Mouse (Mus musculus) MEL (cell line): ENCODE data around the gene Ccdc138. TPM values are rescaled to one million over a fixed set of nuclear protein-coding genes. Genes with fewer than 3 reads are reported as not detected.

ENCODE experiments used
- DNase-seq: peaks from one replicate; pipeline ENCODE4 v3.0.0; 2011; ENCODE audit warnings: low read depth, low spot score
- H3K27ac ChIP-seq: 2 replicates; pipeline ENCODE4 v1.5.1; 2012; ENCODE audit warnings: low read depth, mild to moderate bottlenecking, control low read depth, low read length, moderate library complexity; ENCODE audit not compliant: control insufficient read depth
- H3K27me3 ChIP-seq, 2 experiments: fragments of 150-350 bp in 1 of 2; sonication (generic) in 1 of 2; 2 replicates each; pipeline ENCODE4 v1.6.1; 2012; ENCODE audit warnings: low read length in 2 of 2, mild to moderate bottlenecking in 2 of 2, improper control_type of control experiment in 1 of 2, moderate library complexity in 1 of 2; ENCODE audit not compliant: insufficient read depth in 2 of 2, control insufficient read depth in 1 of 2
- H3K36me3 ChIP-seq, 2 experiments: 2 replicates each; pipeline ENCODE4 v1.6.1; 2012 to 2014; ENCODE audit warnings: low read length in 2 of 2, improper control_type of control experiment in 1 of 2, inconsistent platforms in 1 of 2, mild to moderate bottlenecking in 1 of 2; ENCODE audit not compliant: insufficient read depth in 2 of 2, control insufficient read depth in 1 of 2
- H3K4me1 ChIP-seq, 2 experiments: fragments of 150-350 bp in 1 of 2; sonication (generic) in 1 of 2; 2 replicates each; pipeline ENCODE4 v1.6.1; 2012; ENCODE audit warnings: low read length in 2 of 2, improper control_type of control experiment in 1 of 2, mild to moderate bottlenecking in 1 of 2; ENCODE audit not compliant: insufficient read depth in 2 of 2, control insufficient read depth in 1 of 2
- H3K4me3 ChIP-seq, 2 experiments: fragments of 150-350 bp in 1 of 2; sonication (generic) in 1 of 2; 2 replicates each; pipeline ENCODE4 v1.5.1; 2012; ENCODE audit warnings: low read depth in 2 of 2, low read length in 2 of 2, mild to moderate bottlenecking in 2 of 2, moderate library complexity in 2 of 2, control low read depth in 1 of 2, improper control_type of control experiment in 1 of 2; ENCODE audit not compliant: control insufficient read depth in 1 of 2, insufficient read depth in 1 of 2
- H3K79me2 ChIP-seq: 2 replicates; pipeline ENCODE4 v1.6.1; 2012; ENCODE audit warnings: mild to moderate bottlenecking, low read length, moderate library complexity; ENCODE audit not compliant: control insufficient read depth, poor library complexity, insufficient read depth
- H3K9ac ChIP-seq: 2 replicates; pipeline ENCODE4 v1.6.1; 2012; ENCODE audit warnings: low read depth, mild to moderate bottlenecking, control low read depth, low read length, moderate library complexity; ENCODE audit not compliant: control insufficient read depth, poor library complexity, severe bottlenecking
- H3K9me3 ChIP-seq: fragments of 150-350 bp; sonication (generic); replicated peaks from 2 replicates; pipeline ENCODE4 v1.6.1; 2012; ENCODE audit warnings: mild to moderate bottlenecking, low read length, improper control_type of control experiment, moderate library complexity; ENCODE audit not compliant: insufficient read depth
- BHLHE40 ChIP-seq: IDR thresholded peaks from 2 replicates; pipeline ENCODE4 v1.6.1; 2012; ENCODE audit warnings: low read depth, mild to moderate bottlenecking, inconsistent platforms, low read length, improper control_type of control experiment, borderline replicate concordance
- CHD1 ChIP-seq: IDR thresholded peaks from 2 replicates; pipeline ENCODE4 v1.6.1; 2012; ENCODE audit warnings: low read depth, mild to moderate bottlenecking, inconsistent platforms, low read length, improper control_type of control experiment
- CTCF ChIP-seq, 3 experiments: IDR thresholded peaks in 2 of 3; conservative IDR thresholded peaks in 1 of 3; 2 replicates each; pipeline ENCODE4 v1.5.1; 2011 to 2012; ENCODE audit warnings: low read length in 3 of 3, low read depth in 2 of 3, mild to moderate bottlenecking in 2 of 3, improper control_type of control experiment in 1 of 3, inconsistent platforms in 1 of 3, mixed read lengths in 1 of 3, moderate library complexity in 1 of 3; ENCODE audit not compliant: control insufficient read depth in 1 of 3, insufficient read depth in 1 of 3, poor library complexity in 1 of 3, severe bottlenecking in 1 of 3
- E2F4 ChIP-seq: IDR thresholded peaks from 2 replicates; pipeline ENCODE4 v1.6.1; 2011; ENCODE audit warnings: low read depth, low read length, improper control_type of control experiment, borderline replicate concordance
- ETS1 ChIP-seq: IDR thresholded peaks from 2 replicates; pipeline ENCODE4 v1.6.1; 2012; ENCODE audit warnings: low read depth, mild to moderate bottlenecking, inconsistent platforms, low read length, improper control_type of control experiment, moderate library complexity
- GABPA ChIP-seq: IDR thresholded peaks from 2 replicates; pipeline ENCODE4 v1.6.1; 2012; ENCODE audit warnings: low read depth, mild to moderate bottlenecking, inconsistent platforms, low read length, improper control_type of control experiment, moderate library complexity
- HCFC1 ChIP-seq: IDR thresholded peaks from 2 replicates; pipeline ENCODE4 v1.6.1; 2012; ENCODE audit warnings: low read depth, mild to moderate bottlenecking, inconsistent platforms, low read length, improper control_type of control experiment, moderate library complexity
- KAT2A ChIP-seq: conservative IDR thresholded peaks from 2 replicates; pipeline ENCODE4 v1.6.1; 2012; ENCODE audit warnings: low read depth, low read length, improper control_type of control experiment, inconsistent platforms
- NELFE ChIP-seq: IDR thresholded peaks from 2 replicates; pipeline ENCODE4 v1.6.1; 2011; ENCODE audit warnings: low read depth, low read length, improper control_type of control experiment
- NRF1 ChIP-seq: IDR thresholded peaks from 2 replicates; pipeline ENCODE4 v1.6.1; 2014; ENCODE audit warnings: low read depth, mild to moderate bottlenecking, inconsistent platforms, low read length, improper control_type of control experiment, moderate library complexity; ENCODE audit not compliant: poor library complexity, insufficient read depth, severe bottlenecking
- POLR2A ChIP-seq, 2 experiments: IDR thresholded peaks; 2 replicates each; pipeline ENCODE4 v1.6.1; 2011 to 2012; ENCODE audit warnings: low read length in 2 of 2, mild to moderate bottlenecking in 2 of 2, control low read depth in 1 of 2, improper control_type of control experiment in 1 of 2, low read depth in 1 of 2, moderate library complexity in 1 of 2; ENCODE audit not compliant: control insufficient read depth in 1 of 2, insufficient read depth in 1 of 2, poor library complexity in 1 of 2
- RAD21 ChIP-seq: IDR thresholded peaks from 2 replicates; pipeline ENCODE4 v1.6.1; 2011; ENCODE audit warnings: mild to moderate bottlenecking, low read depth, low read length, improper control_type of control experiment
- SIN3A ChIP-seq: IDR thresholded peaks from 2 replicates; pipeline ENCODE4 v1.6.1; 2012; ENCODE audit warnings: low read length, improper control_type of control experiment, inconsistent platforms
- SMC3 ChIP-seq: IDR thresholded peaks from 2 replicates; pipeline ENCODE4 v1.6.1; 2011; ENCODE audit warnings: low read depth, low read length, improper control_type of control experiment
- TCF12 ChIP-seq: IDR thresholded peaks from 2 replicates; pipeline ENCODE4 v1.6.1; 2014; ENCODE audit warnings: low read depth, mild to moderate bottlenecking, inconsistent platforms, low read length, improper control_type of control experiment, moderate library complexity
- UBTF ChIP-seq: IDR thresholded peaks from 2 replicates; pipeline ENCODE4 v1.6.1; 2012; ENCODE audit warnings: low read depth, mild to moderate bottlenecking, inconsistent platforms, low read length, improper control_type of control experiment, moderate library complexity, borderline replicate concordance; ENCODE audit not compliant: insufficient read depth
- USF1 ChIP-seq: IDR thresholded peaks from 2 replicates; pipeline ENCODE4 v1.6.1; 2014; ENCODE audit warnings: low read depth, mild to moderate bottlenecking, inconsistent platforms, low read length, improper control_type of control experiment, moderate library complexity
- USF2 ChIP-seq, 2 experiments: IDR thresholded peaks; 2 replicates each; pipeline ENCODE4 v1.6.1; 2011 to 2012; ENCODE audit warnings: improper control_type of control experiment in 2 of 2, low read length in 2 of 2, borderline replicate concordance in 1 of 2, inconsistent platforms in 1 of 2, low read depth in 1 of 2, mild to moderate bottlenecking in 1 of 2; ENCODE audit not compliant: insufficient read depth in 1 of 2
- ZMIZ1 ChIP-seq: IDR thresholded peaks from 2 replicates; pipeline ENCODE4 v1.6.1; 2012; ENCODE audit warnings: low read depth, mild to moderate bottlenecking, inconsistent platforms, low read length, improper control_type of control experiment, moderate library complexity
- ZNF384 ChIP-seq: IDR thresholded peaks from 2 replicates; pipeline ENCODE4 v1.6.1; 2012; ENCODE audit warnings: low read depth, mild to moderate bottlenecking, inconsistent platforms, low read length, improper control_type of control experiment
- polyA plus RNA-seq, 2 experiments: library from polyadenylated mRNA; stranded (reverse) in 1 of 2; unstranded in 1 of 2; fragments of >175 nt in 1 of 2; fragments of >200 nt in 1 of 2; gene quantifications; 2 replicates each; pipeline versions ENCODE4 v1.2.1 to v1.2.4; 2012; ENCODE audit warnings: low replicate concordance in 2 of 2, low read depth in 1 of 2; ENCODE audit not compliant: insufficient read length in 2 of 2, insufficient read depth in 1 of 2, missing spikeins in 1 of 2
- total RNA-seq: library from RNA; depleted of rRNA; stranded (reverse); fragments of 300-350 nt; gene quantifications from 2 replicates; pipeline ENCODE4 v1.2.3, GENCODE M21; 2012

Ccdc138 gene
- total and polyA plus RNA-seq, 3 experiments, result 1.2 to 1.3 TPM; not detected in 1

GRCm38 (mm10) chr10:58608858-58609257 lies 111.1 kb downstream of the Ccdc138 start:
- Histone ChIP-seq H3K79me2 (no peaks in the 10 kb centered on the region), H3K9ac (no peak overlapping the region), H3K4me1 (no peaks in the 10 kb centered on the region), H3K9me3 (no peaks in the 10 kb centered on the region), H3K4me3 (no peak overlapping the region), H3K27ac (no peak overlapping the region), H3K36me3 (no peaks in the 10 kb centered on the region), H3K27me3 (no peaks in the 10 kb centered on the region)
- DNase-seq, result no peak
- no peak for TF ChIP-seq CHD1
- TF ChIP-seq GABPA, result no peak
- TF ChIP-seq TCF12, result no peak
- TF ChIP-seq SIN3A, result no peak
- no peak for TF ChIP-seq ZMIZ1
- no peak for TF ChIP-seq ZNF384
- TF ChIP-seq BHLHE40, result no peak
- TF ChIP-seq E2F4, result no peak
- TF ChIP-seq CTCF (IDR thresholded peaks at IDR 0.05 in 2 of 3, conservative IDR thresholded peaks at IDR 0.05 in 1 of 3; ENCODE audit: control insufficient read depth in 1 of 3, insufficient read depth in 1 of 3, low read depth in 2 of 3, low read length in 3 of 3, poor library complexity in 1 of 3, severe bottlenecking in 1 of 3), result no peak
- no peak for TF ChIP-seq SMC3
- no peak for TF ChIP-seq POLR2A (IDR thresholded peaks at IDR 0.05; ENCODE audit: control insufficient read depth in 1 of 2, insufficient read depth in 1 of 2, low read depth in 1 of 2, low read length in 2 of 2, poor library complexity in 1 of 2)
- TF ChIP-seq NRF1, result no peak

- H3K9ac ChIP-seq, result no peak overlapping the region
- H3K36me3 ChIP-seq, result no peaks in the 10 kb centered on the region
- H3K79me2 ChIP-seq, result no peaks in the 10 kb centered on the region
- no peak overlapping the region for H3K27ac ChIP-seq
- DNase-seq, result no peak
- H3K9me3 ChIP-seq, result no peaks in the 10 kb centered on the region
- H3K4me1 ChIP-seq, result no peaks in the 10 kb centered on the region
- H3K27me3 ChIP-seq, result no peaks in the 10 kb centered on the region
- H3K4me3 ChIP-seq, result no peak overlapping the region
- TF ChIP-seq SMC3, result no peak
- TF ChIP-seq CHD1, result no peak
- TF ChIP-seq NELFE, result no peak
- TF ChIP-seq RAD21, result no peak
- TF ChIP-seq HCFC1, result no peak
- no peak for TF ChIP-seq USF2 (IDR thresholded peaks at IDR 0.05; ENCODE audit: borderline replicate concordance in 1 of 2, insufficient read depth in 1 of 2, low read depth in 1 of 2, low read length in 2 of 2)
- no peak for TF ChIP-seq KAT2A
- no peak for TF ChIP-seq USF1
- TF ChIP-seq ETS1, result no peak
- no peak for TF ChIP-seq UBTF
Observed at GRCm38 (mm10) chr10:58610484-58611261, 112.9 kb downstream of the Ccdc138 start.
